Mouse (Mus musculus) limb, embryonic 11.5 days (tissue): ENCODE data around the gene Kpna2. TPM values are rescaled to one million over a fixed set of nuclear protein-coding genes. Genes with fewer than 3 reads are reported as not detected.
"Not testable (repeated sequence)": the region's sequence is repeated elsewhere in the genome, so short reads cannot be mapped to it uniquely, and the experiment has no call there.

Source experiments
- ATAC-seq: fragments of 200-750 bp; cut with Nextera tagmentation; 2 replicates; pipeline ENCODE4 v1.8.0; 2017; ENCODE audit warnings: low read depth; ENCODE audit not compliant: insufficient number of reproducible peaks, low FRiP score, low TSS enrichment
- DNase-seq: peaks from one replicate; pipeline ENCODE4 v3.0.0-alpha.2; 2015; ENCODE audit warnings: low spot score
- H3K27ac ChIP-seq: fragments of 300-500 bp; sonication (generic); replicated peaks from 2 replicates; pipeline ENCODE4 v1.5.1; 2014; ENCODE audit warnings: low read depth, mild to moderate bottlenecking, low read length
- H3K27me3 ChIP-seq: fragments of 300-500 bp; sonication (generic); 2 replicates; pipeline ENCODE4 v1.6.1; 2014; ENCODE audit warnings: mild to moderate bottlenecking, low read length, mixed read lengths; ENCODE audit not compliant: control insufficient read depth, insufficient read depth
- H3K36me3 ChIP-seq: fragments of 300-500 bp; sonication (generic); 2 replicates; pipeline ENCODE4 v1.6.1; 2014; ENCODE audit warnings: mild to moderate bottlenecking, low read length, moderate library complexity, mixed read lengths; ENCODE audit not compliant: control insufficient read depth, insufficient read depth
- H3K4me1 ChIP-seq: fragments of 300-500 bp; sonication (generic); 2 replicates; pipeline ENCODE4 v1.6.1; 2014; ENCODE audit warnings: low read length, mixed read lengths; ENCODE audit not compliant: control insufficient read depth, insufficient read depth
- H3K4me2 ChIP-seq: fragments of 300-500 bp; sonication (generic); 2 replicates; pipeline ENCODE4 v1.6.1; 2014; ENCODE audit warnings: low read depth, mild to moderate bottlenecking, moderate library complexity; ENCODE audit not compliant: severe bottlenecking
- H3K4me3 ChIP-seq: fragments of 300-500 bp; sonication (generic); 2 replicates; pipeline ENCODE4 v1.5.1; 2014; ENCODE audit warnings: low read depth, low read length
- H3K9ac ChIP-seq: fragments of 300-500 bp; sonication (generic); 2 replicates; pipeline ENCODE4 v1.6.1; 2014; ENCODE audit warnings: mild to moderate bottlenecking, low read length
- H3K9me3 ChIP-seq: fragments of 300-500 bp; sonication (generic); 2 replicates; pipeline ENCODE4 v1.6.1; 2016; ENCODE audit warnings: low read length; ENCODE audit not compliant: control insufficient read depth
- WGBS: fragments of 180-500 bp; shearing (Covaris S2); extraction: QIAGEN DNeasy Blood & Tissue Kit; methylation state at CpG from one replicate; pipeline ENCODE4 v1.1.7; 2014; 5-methylcytosine and 5-hydroxymethylcytosine counted together
- polyA plus RNA-seq: library from polyadenylated mRNA; unstranded; fragments of >200 nt; fragmentation: Nextera tagmentation; extraction: Ambion mirVana; gene quantifications from 2 replicates; pipeline ENCODE4 v1.2.1, GENCODE M21; 2014

Kpna2 gene
- polyA plus RNA-seq, 1 experiment from 2014 or later, result 640 TPM

DNA sequence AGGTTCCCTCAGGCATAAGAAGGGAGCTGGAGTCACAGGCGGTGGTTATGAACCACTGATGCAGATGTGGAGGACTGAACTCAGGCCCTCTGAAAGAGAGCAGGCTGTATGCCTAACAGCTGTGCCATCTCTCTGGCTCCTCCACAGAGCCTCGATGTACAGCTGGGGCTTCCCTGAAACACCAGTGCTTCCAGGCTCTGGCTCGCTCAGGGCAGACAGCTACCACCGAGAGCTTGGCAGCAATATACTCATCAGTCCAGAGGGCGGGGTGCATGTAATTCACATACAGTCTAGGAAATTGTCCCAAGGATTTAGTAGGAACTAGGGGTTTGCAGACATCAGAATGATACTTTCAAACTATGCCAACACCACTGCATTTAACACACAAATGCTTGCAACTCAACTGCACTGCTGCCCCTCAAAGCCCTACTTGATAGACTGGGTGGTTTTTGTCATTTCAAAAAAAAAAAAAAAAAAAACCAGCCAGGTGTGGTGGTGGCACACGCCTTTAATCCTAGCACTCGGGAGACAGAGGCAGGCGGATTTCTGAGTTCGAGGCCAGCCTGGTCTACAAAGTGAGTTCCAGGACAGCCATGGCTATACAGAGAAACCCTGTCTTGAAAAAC is 13.2 kb downstream of the Kpna2 start:
- not testable (repeated sequence) for ATAC-seq, H3K4me3 ChIP-seq, H3K27ac ChIP-seq, H3K9ac ChIP-seq, H3K4me1 ChIP-seq, H3K27me3 ChIP-seq, H3K9me3 ChIP-seq, DNase-seq, H3K4me2 ChIP-seq
- H3K36me3 ChIP-seq, result peaks cover 20% of the 10 kb centered on the region
- 91% methylated on average over 8 of the region's 9 CpGs for WGBS

DNA sequence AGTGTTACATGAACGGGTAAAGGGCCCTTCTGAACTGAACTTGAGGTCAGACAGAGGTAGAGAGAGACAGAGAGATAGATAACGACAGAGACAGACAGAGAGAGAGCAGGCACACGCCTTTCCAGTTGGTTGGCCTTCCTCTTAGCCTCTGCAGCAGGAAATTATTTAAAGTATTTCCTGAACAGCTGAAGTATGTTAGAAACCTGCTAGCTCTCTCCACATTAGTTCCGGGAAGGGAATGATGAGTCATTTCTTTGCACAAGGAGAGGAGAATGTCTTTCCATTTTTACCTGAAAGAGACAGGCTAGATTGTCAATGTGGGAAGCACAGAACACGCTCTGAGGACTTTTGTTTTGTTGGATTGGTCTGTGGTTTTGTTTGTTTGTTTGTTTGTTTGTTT is 17.0 kb downstream of the Kpna2 start:
- no peaks in the 10 kb centered on the region for H3K27me3 ChIP-seq
- no peak for DNase-seq
- H3K4me3 ChIP-seq, result no peak overlapping the region
- H3K9me3 ChIP-seq, result no peaks in the 10 kb centered on the region
- no peak for ATAC-seq
- H3K27ac ChIP-seq, result no peak overlapping the region
- peaks cover 3% of the 10 kb centered on the region; the same call in 1 of the 2 replicates for H3K36me3 ChIP-seq
- H3K4me2 ChIP-seq, result no peak overlapping the region
- WGBS, result 60% methylated on average over 5 of the region's 5 CpGs
- no peak overlapping the region for H3K9ac ChIP-seq
- H3K4me1 ChIP-seq, result no peaks in the 10 kb centered on the region

GRCm38 (mm10) chr11:106981787-106982186 is 17.6 kb downstream of the Kpna2 start:
- H3K4me2 ChIP-seq, result no peak overlapping the region
- ATAC-seq (no peak), DNase-seq (no peak)
- H3K27ac ChIP-seq, result no peak overlapping the region
- 0 out of 2 replicates have a peak, but pooled peaks cover 3% of the 10 kb centered on the region for H3K36me3 ChIP-seq
- WGBS, result 73% methylated on average over 1 of the region's 1 CpGs
- H3K27me3 ChIP-seq, result no peaks in the 10 kb centered on the region
- H3K9me3 ChIP-seq, result no peaks in the 10 kb centered on the region
- H3K4me3 ChIP-seq, result no peak overlapping the region
- no peak overlapping the region for H3K9ac ChIP-seq
- H3K4me1 ChIP-seq, result no peaks in the 10 kb centered on the region

DNA sequence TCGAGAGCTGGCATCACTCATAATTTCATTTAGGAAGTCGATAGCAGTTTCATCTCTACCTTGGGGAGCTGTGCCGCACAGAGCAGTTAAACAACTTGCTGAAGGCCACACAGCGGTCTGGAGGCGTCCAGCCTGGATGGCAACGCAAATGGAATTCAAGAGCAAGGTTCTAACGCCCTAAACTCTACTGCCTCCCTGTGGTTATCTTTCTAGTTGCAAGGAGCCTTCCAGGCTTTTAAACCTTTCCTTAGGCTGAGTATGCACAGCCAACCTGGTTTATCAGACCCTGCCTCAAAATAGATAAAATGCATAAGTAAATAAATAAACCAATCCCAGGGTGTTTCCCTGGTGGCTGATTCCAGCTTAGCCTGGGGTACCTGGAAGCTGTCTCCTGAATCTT is 18.9 kb downstream of the Kpna2 start:
- H3K27me3 ChIP-seq, result no peaks in the 10 kb centered on the region
- H3K9me3 ChIP-seq, result no peaks in the 10 kb centered on the region
- H3K36me3 ChIP-seq, result 0 out of 2 replicates have a peak, but pooled peaks cover 3% of the 10 kb centered on the region
- H3K27ac ChIP-seq, result no peak overlapping the region
- no peak overlapping the region for H3K9ac ChIP-seq
- no peaks in the 10 kb centered on the region for H3K4me1 ChIP-seq
- H3K4me2 ChIP-seq, result no peak overlapping the region
- WGBS, result 26% methylated on average over 7 of the region's 7 CpGs
- peak; percentile 62 for DNase-seq
- no peak overlapping the region for H3K4me3 ChIP-seq
- ATAC-seq, result no peak

DNA sequence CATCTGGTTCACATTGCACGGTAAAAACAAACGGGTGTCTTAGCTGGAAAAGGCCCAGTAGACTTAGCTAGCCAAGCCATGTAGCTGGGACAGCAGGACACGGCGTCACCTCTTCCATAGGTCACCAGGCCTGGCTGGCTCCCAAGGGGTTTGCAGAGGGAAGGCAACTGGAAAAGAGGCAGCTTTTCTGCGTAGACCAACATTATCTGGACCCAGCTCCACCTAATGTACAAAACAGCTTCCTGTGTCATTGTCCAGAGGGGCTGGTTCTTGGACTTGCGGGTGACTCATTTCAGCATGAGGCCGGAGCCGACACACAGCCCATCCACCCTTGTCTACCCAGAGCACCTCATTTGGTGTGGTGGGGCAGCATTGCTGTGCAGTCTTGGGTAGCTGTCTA is 23.1 kb downstream of the Kpna2 start:
- H3K9ac ChIP-seq, result no peak overlapping the region
- ATAC-seq (no peak), DNase-seq (no peak)
- no peaks in the 10 kb centered on the region for H3K4me1 ChIP-seq
- no peak overlapping the region for H3K27ac ChIP-seq
- no peak overlapping the region for H3K4me3 ChIP-seq
- WGBS, result 89% methylated on average over 8 of the region's 8 CpGs
- H3K27me3 ChIP-seq, result no peaks in the 10 kb centered on the region
- no peaks in the 10 kb centered on the region for H3K9me3 ChIP-seq
- no peak overlapping the region for H3K4me2 ChIP-seq
- no peaks in the 10 kb centered on the region for H3K36me3 ChIP-seq

DNA sequence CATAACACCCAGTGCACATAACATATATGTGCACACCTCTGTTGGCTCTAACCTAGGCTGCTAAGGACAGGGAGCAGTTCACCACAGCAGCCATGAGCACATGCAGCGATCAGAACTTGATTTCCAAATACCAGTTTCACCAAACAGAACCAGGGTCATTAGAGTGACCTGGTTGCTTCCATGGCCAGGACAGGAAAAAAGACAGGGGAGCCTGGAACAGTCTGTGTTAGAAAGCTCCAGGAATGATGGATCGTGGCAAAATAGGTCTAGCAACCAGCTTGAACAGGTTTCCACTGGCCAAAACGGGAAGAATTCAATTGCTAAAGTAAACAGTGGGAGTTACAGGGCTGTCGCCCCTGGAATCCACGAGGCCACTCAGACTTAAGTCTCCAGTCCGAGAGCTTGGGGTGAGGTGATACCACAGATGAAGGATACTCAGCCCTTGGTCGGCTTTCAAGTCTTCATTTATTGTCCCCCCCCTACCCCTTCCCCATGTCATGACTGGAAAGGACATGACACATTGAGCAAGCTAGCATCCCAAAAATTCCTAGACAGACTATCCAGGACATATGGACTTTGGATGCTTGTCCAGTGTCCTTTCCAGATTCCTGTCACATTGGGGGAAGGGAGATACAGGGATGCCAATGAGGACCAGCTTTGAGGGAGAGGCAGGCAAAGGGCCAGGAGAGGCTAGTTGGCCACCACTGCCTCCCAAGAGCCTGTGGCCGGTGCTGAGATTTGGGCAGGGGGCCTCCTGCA is 23.7 kb downstream of the Kpna2 start:
- Histone ChIP-seq H3K36me3 (no peaks in the 10 kb centered on the region), H3K27ac (no peak overlapping the region), H3K4me1 (no peaks in the 10 kb centered on the region), H3K4me3 (no peak overlapping the region), H3K4me2 (no peak overlapping the region), H3K27me3 (no peaks in the 10 kb centered on the region), H3K9me3 (no peaks in the 10 kb centered on the region), H3K9ac (no peak overlapping the region)
- WGBS, result 78% methylated on average over 8 of the region's 8 CpGs
- no peak for DNase-seq
- no peak for ATAC-seq

- H3K36me3 ChIP-seq, result no peaks in the 10 kb centered on the region
- 87% methylated on average over 2 of the region's 2 CpGs for WGBS
- ATAC-seq, result no peak
- H3K4me1 ChIP-seq, result no peaks in the 10 kb centered on the region
- H3K4me3 ChIP-seq, result no peak overlapping the region
- H3K27ac ChIP-seq, result no peak overlapping the region
- H3K9ac ChIP-seq, result no peak overlapping the region
- no peaks in the 10 kb centered on the region for H3K27me3 ChIP-seq
- DNase-seq, result no peak
- H3K4me2 ChIP-seq, result no peak overlapping the region
- H3K9me3 ChIP-seq, result no peaks in the 10 kb centered on the region
Observed at GRCm38 (mm10) chr11:106974440-106974839, 24.9 kb downstream of the Kpna2 start.

DNA sequence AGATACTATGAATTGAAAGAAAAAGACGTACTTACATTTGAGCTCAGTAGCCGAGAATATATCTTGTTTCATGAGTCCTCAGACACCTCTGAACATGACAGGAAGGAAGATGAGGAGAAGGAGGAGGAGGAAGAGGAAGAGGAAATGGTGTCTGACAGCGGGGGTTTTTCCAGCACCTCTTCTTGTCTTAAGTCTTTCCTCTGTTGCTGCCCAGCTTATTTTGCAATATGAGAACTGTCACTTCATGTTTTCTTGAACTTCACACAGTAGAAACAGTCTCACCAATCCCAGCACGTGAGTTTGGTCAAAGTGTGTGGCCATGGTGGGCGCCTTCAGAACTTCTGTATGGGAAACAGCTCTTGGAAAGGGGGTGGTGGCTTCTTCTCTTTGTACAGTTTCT is 26.3 kb downstream of the Kpna2 start:
- ATAC-seq (no peak), DNase-seq (no peak)
- no peak overlapping the region for H3K9ac ChIP-seq
- H3K9me3 ChIP-seq, result no peaks in the 10 kb centered on the region
- no peak overlapping the region for H3K4me2 ChIP-seq
- H3K36me3 ChIP-seq, result no peaks in the 10 kb centered on the region
- no peaks in the 10 kb centered on the region for H3K4me1 ChIP-seq
- 90% methylated on average over 5 of the region's 5 CpGs for WGBS
- no peak overlapping the region for H3K4me3 ChIP-seq
- no peaks in the 10 kb centered on the region for H3K27me3 ChIP-seq
- no peak overlapping the region for H3K27ac ChIP-seq
